Mouse (Mus musculus) CH12.LX (cell line): ENCODE data around the gene Cdc42bpa. TPM values are rescaled to one million over a fixed set of nuclear protein-coding genes. Genes with fewer than 3 reads are reported as not detected.

Experiments used
- DNase-seq: peaks from one replicate; pipeline ENCODE4 v3.0.0-alpha.2; 2013; ENCODE audit errors: extremely low read depth
- H3K27ac ChIP-seq: 2 replicates; pipeline ENCODE4 v1.5.1; 2012; ENCODE audit warnings: low read depth, mild to moderate bottlenecking, control low read depth, moderate library complexity; ENCODE audit not compliant: insufficient read depth
- H3K27me3 ChIP-seq: replicated peaks from 2 replicates; pipeline ENCODE3; 2012; ENCODE audit warnings: inconsistent platforms
- H3K36me3 ChIP-seq, 2 experiments: replicated peaks in 1 of 2; 2 replicates each; pipeline versions ENCODE3 to v1.6.1; 2012; ENCODE audit warnings: inconsistent platforms in 1 of 2, low read length in 1 of 2, mild to moderate bottlenecking in 1 of 2, mixed read lengths in 1 of 2, moderate library complexity in 1 of 2; ENCODE audit not compliant: control insufficient read depth in 1 of 2, insufficient read depth in 1 of 2
- H3K4me1 ChIP-seq, 2 experiments: 2 replicates each; pipeline ENCODE4 v1.6.1; 2012; ENCODE audit warnings: inconsistent platforms in 1 of 2, moderate library complexity in 1 of 2; ENCODE audit not compliant: insufficient read depth in 2 of 2, control insufficient read depth in 1 of 2
- H3K4me2 ChIP-seq: 2 replicates; pipeline ENCODE4 v1.6.1; 2012; ENCODE audit warnings: low read depth, mild to moderate bottlenecking, control low read depth; ENCODE audit not compliant: poor library complexity, insufficient read depth, severe bottlenecking
- H3K4me3 ChIP-seq, 3 experiments: fragments of 150-350 bp in 1 of 3; sonication (generic) in 1 of 3; replicated peaks in 1 of 3; 2 replicates each; pipeline versions ENCODE3 to v1.5.1; 2011 to 2012; ENCODE audit warnings: low read depth in 2 of 3, low read length in 2 of 3, mild to moderate bottlenecking in 2 of 3, moderate library complexity in 2 of 3, control low read depth in 1 of 3, improper control_type of control experiment in 1 of 3, inconsistent platforms in 1 of 3, mixed read lengths in 1 of 3; ENCODE audit not compliant: poor library complexity in 1 of 3
- H3K79me2 ChIP-seq: replicated peaks from 2 replicates; pipeline ENCODE4 v1.6.1; 2012; ENCODE audit warnings: mild to moderate bottlenecking, moderate library complexity; ENCODE audit not compliant: control insufficient read depth, poor library complexity, insufficient read depth, severe bottlenecking; ENCODE audit errors: extremely low read depth
- H3K9ac ChIP-seq: 2 replicates; pipeline ENCODE4 v1.6.1; 2012; ENCODE audit warnings: low read depth, mild to moderate bottlenecking, control low read depth, moderate library complexity; ENCODE audit not compliant: insufficient read depth
- H3K9me3 ChIP-seq: replicated peaks from 2 replicates; pipeline ENCODE3; 2012; ENCODE audit warnings: low read length, inconsistent platforms, mixed read lengths
- BHLHE40 ChIP-seq: IDR thresholded peaks from 2 replicates; pipeline ENCODE4 v1.6.1; 2011; ENCODE audit warnings: mild to moderate bottlenecking, low read depth, low read length, improper control_type of control experiment
- CTCF ChIP-seq, 2 experiments: IDR thresholded peaks in 1 of 2; conservative IDR thresholded peaks in 1 of 2; 2 replicates each; pipeline ENCODE4 v1.5.1; 2011 to 2012; ENCODE audit warnings: low read depth in 2 of 2, low read length in 2 of 2, improper control_type of control experiment in 1 of 2, inconsistent platforms in 1 of 2, mild to moderate bottlenecking in 1 of 2, moderate library complexity in 1 of 2
- ELF1 ChIP-seq: IDR thresholded peaks from 2 replicates; pipeline ENCODE4 v1.6.1; 2014; ENCODE audit warnings: low read depth, mild to moderate bottlenecking, inconsistent platforms, low read length, improper control_type of control experiment
- IRF4 ChIP-seq: IDR thresholded peaks from 2 replicates; pipeline ENCODE4 v1.6.1; 2014; ENCODE audit warnings: low read depth, mild to moderate bottlenecking, inconsistent platforms, low read length, improper control_type of control experiment
- JUN ChIP-seq: IDR thresholded peaks from 2 replicates; pipeline ENCODE4 v1.6.1; 2011; ENCODE audit warnings: low read depth, mild to moderate bottlenecking, low read length, improper control_type of control experiment, moderate library complexity; ENCODE audit not compliant: insufficient read depth
- MAFK ChIP-seq: IDR thresholded peaks from 2 replicates; pipeline ENCODE4 v1.6.1; 2011; ENCODE audit warnings: low read length, improper control_type of control experiment; ENCODE audit not compliant: insufficient replicate concordance
- MEF2A ChIP-seq: IDR thresholded peaks from 2 replicates; pipeline ENCODE4 v1.6.1; 2014; ENCODE audit warnings: low read depth, mild to moderate bottlenecking, inconsistent platforms, low read length, improper control_type of control experiment, borderline replicate concordance
- MXI1 ChIP-seq: IDR thresholded peaks from 2 replicates; pipeline ENCODE4 v1.6.1; 2011; ENCODE audit warnings: mild to moderate bottlenecking, low read depth, low read length, improper control_type of control experiment
- RAD21 ChIP-seq: IDR thresholded peaks from 2 replicates; pipeline ENCODE4 v1.6.1; 2011; ENCODE audit warnings: low read depth, mild to moderate bottlenecking, low read length, improper control_type of control experiment, moderate library complexity
- RCOR1 ChIP-seq: conservative IDR thresholded peaks from 2 replicates; pipeline ENCODE4 v1.6.1; 2012; ENCODE audit warnings: low read depth, mild to moderate bottlenecking, inconsistent platforms, low read length, improper control_type of control experiment
- SMC3 ChIP-seq: IDR thresholded peaks from 2 replicates; pipeline ENCODE4 v1.6.1; 2011; ENCODE audit warnings: low read depth, low read length, improper control_type of control experiment
- TBP ChIP-seq: conservative IDR thresholded peaks from 2 replicates; pipeline ENCODE4 v1.6.1; 2011; ENCODE audit warnings: low read depth, low read length, improper control_type of control experiment
- UBTF ChIP-seq: IDR thresholded peaks from 2 replicates; pipeline ENCODE4 v1.6.1; 2012; ENCODE audit warnings: low read depth, mild to moderate bottlenecking, inconsistent platforms, low read length, improper control_type of control experiment, moderate library complexity
- USF2 ChIP-seq: conservative IDR thresholded peaks from 2 replicates; pipeline ENCODE4 v1.6.1; 2011; ENCODE audit warnings: low read depth, low read length, improper control_type of control experiment
- ZMIZ1 ChIP-seq: IDR thresholded peaks from 2 replicates; pipeline ENCODE4 v1.6.1; 2012; ENCODE audit warnings: low read depth, mild to moderate bottlenecking, inconsistent platforms, low read length, improper control_type of control experiment
- dilution Hi-C: fragments of 300-500 bp; cut with MboI; formaldehyde crosslinking; loops from 2 replicates; pipeline ENCODE4 v1.14.3; 2020; ENCODE audit warnings: low sequenced_read_pairs; ENCODE audit not compliant: extremely low pct_unique_long_range_greater_than_20kb, extremely low pct_ligation_motif_present
- in situ Hi-C: fragments of 300-500 bp; cut with MboI; formaldehyde crosslinking; loops from 3 replicates; pipeline ENCODE4 v1.14.3; 2019; ENCODE audit warnings: low sequenced_read_pairs, low pct_ligation_motif_present, low pct_unique_long_range_greater_than_20kb, mixed read lengths
- polyA plus RNA-seq: library from polyadenylated mRNA; unstranded; fragments of >175 nt; gene quantifications from 2 replicates; pipeline ENCODE4 v1.2.1, GENCODE M21; 2012; ENCODE audit warnings: low read depth; ENCODE audit not compliant: insufficient read length
- total RNA-seq, 2 experiments: library from RNA; depleted of rRNA; stranded (reverse); fragments of 300-350 nt in 1 of 2; fragments of >200 nt in 1 of 2; gene quantifications; 2 replicates each; pipeline ENCODE4 v1.2.3; 2012 to 2014

The Cdc42bpa gene
- total and polyA plus RNA-seq, 3 experiments = 5.3 to 9.0 (median 5.6) TPM

DNA sequence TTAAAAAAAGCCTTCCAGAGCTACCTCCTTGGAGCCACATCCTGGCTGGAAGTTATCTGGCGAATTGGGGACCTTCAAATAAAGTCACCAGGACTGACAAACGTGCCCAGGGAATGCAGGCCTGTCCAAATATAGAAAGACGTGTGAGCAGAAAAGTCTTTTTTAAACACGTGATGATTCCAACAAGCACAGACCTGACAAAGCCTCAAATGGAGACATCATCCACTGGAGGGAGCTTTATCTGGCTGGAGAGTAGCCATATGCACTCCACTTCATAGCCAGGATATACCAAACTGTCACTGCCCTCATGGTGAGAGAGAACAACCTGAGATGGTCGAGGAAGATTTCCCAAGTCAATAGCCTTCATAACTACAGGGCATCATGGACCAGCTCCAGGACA is 225.6 kb downstream of the Cdc42bpa start:
- dilution Hi-C loops (no loop called here), in situ Hi-C loops (no loop called here)
- Histone ChIP-seq H3K4me1 (peaks cover 30 to 94% of the 10 kb centered on the region in 2 experiments), H3K79me2 (peaks cover 98% of the 10 kb centered on the region), H3K4me2 (no peak overlapping the region), H3K4me3 (no peak overlapping the region), H3K9ac (no peak overlapping the region), H3K36me3 (peaks cover 60 to 95% of the 10 kb centered on the region in 2 experiments), H3K9me3 (peaks cover 8% of the 10 kb centered on the region), H3K27ac (no peak overlapping the region), H3K27me3 (no peaks in the 10 kb centered on the region)
- no peak for TF ChIP-seq JUN
- no peak for TF ChIP-seq MAFK
- peak; percentile 48 for TF ChIP-seq SMC3
- TF ChIP-seq IRF4 = no peak
- TF ChIP-seq TBP = no peak
- peak in 1 of 2 experiments; percentile 39; a peak in 1 of 4 replicates for TF ChIP-seq CTCF (conservative IDR thresholded peaks at IDR 0.05 in 1 of 2, IDR thresholded peaks at IDR 0.05 in 1 of 2; ENCODE audit: low read depth in 2 of 2, low read length in 2 of 2)
- TF ChIP-seq ZMIZ1 = no peak
- TF ChIP-seq USF2 = no peak
- peak; percentile 4 for TF ChIP-seq RAD21
- no peak for DNase-seq

DNA sequence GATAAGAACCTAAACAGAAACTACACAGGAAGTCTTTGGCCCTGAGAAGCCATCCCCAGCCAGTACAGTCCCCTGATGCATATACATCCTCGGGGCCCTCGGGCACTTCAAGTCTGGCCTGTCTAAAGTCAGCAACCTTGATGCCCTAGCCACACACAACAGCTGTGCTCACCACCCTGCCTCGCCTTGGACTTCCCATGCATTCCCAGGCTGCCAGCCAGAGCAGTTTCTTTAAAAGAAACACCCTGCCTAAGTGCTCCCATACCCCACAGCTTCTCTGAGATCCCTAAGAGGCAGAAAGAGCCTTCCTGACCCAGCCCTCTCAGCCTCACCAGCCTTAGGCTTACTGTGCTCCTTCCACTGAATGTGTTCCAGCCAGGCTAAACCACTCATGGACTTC is 226.1 kb downstream of the Cdc42bpa start:
- no peak for DNase-seq
- no peak overlapping the region for H3K4me2 ChIP-seq
- H3K9me3 ChIP-seq = peaks cover 8% of the 10 kb centered on the region
- no peak overlapping the region for H3K9ac ChIP-seq
- H3K4me3 ChIP-seq = no peak overlapping the region
- TF ChIP-seq CTCF (conservative IDR thresholded peaks at IDR 0.05 in 1 of 2, IDR thresholded peaks at IDR 0.05 in 1 of 2; ENCODE audit: low read depth in 2 of 2, low read length in 2 of 2) (no peak), MEF2A (no peak), RCOR1 (no peak), MXI1 (no peak), TBP (no peak), UBTF (no peak), BHLHE40 (no peak), ELF1 (no peak), MAFK (no peak)
- in situ Hi-C loops (no loop called here), dilution Hi-C loops (no loop called here)
- H3K4me1 ChIP-seq = peaks cover 33 to 95% of the 10 kb centered on the region in 2 experiments
- no peak overlapping the region for H3K27ac ChIP-seq
- peaks cover 98% of the 10 kb centered on the region for H3K79me2 ChIP-seq
- H3K36me3 ChIP-seq = peaks cover 60 to 93% of the 10 kb centered on the region in 2 experiments
- no peaks in the 10 kb centered on the region for H3K27me3 ChIP-seq
